Mouse (Mus musculus): Measurements from ENCODE around the gene Icam4.

- no peak for TF ChIP-seq CTCF (conservative IDR thresholded peaks at IDR 0.05; ENCODE audit: insufficient read depth, insufficient read length, low read depth, low read length)
- TF ChIP-seq POLR2A (IDR thresholded peaks at IDR 0.05; ENCODE audit: low read depth, low read length), result no peak
These were observed 10.6 kb downstream of the Icam4 start for GRCm38 (mm10) chr9:21039779-21040178.

All from kidney, adult 2 months (tissue).